Mouse (Mus musculus) MEL (cell line): ENCODE measurements around the gene Rgl1. TPM values are rescaled to one million over a fixed set of nuclear protein-coding genes. Genes with fewer than 3 reads are reported as not detected.

ENCODE experiments used
- DNase-seq: peaks from one replicate; pipeline ENCODE4 v3.0.0; 2011; ENCODE audit warnings: low read depth, low spot score
- H3K27ac ChIP-seq: 2 replicates; pipeline ENCODE4 v1.5.1; 2012; ENCODE audit warnings: low read depth, mild to moderate bottlenecking, control low read depth, low read length, moderate library complexity; ENCODE audit not compliant: control insufficient read depth
- H3K27me3 ChIP-seq, 2 experiments: fragments of 150-350 bp in 1 of 2; sonication (generic) in 1 of 2; 2 replicates each; pipeline ENCODE4 v1.6.1; 2012; ENCODE audit warnings: low read length in 2 of 2, mild to moderate bottlenecking in 2 of 2, improper control_type of control experiment in 1 of 2, moderate library complexity in 1 of 2; ENCODE audit not compliant: insufficient read depth in 2 of 2, control insufficient read depth in 1 of 2
- H3K36me3 ChIP-seq, 2 experiments: 2 replicates each; pipeline ENCODE4 v1.6.1; 2012 to 2014; ENCODE audit warnings: low read length in 2 of 2, improper control_type of control experiment in 1 of 2, inconsistent platforms in 1 of 2, mild to moderate bottlenecking in 1 of 2; ENCODE audit not compliant: insufficient read depth in 2 of 2, control insufficient read depth in 1 of 2
- H3K4me1 ChIP-seq, 2 experiments: fragments of 150-350 bp in 1 of 2; sonication (generic) in 1 of 2; 2 replicates each; pipeline ENCODE4 v1.6.1; 2012; ENCODE audit warnings: low read length in 2 of 2, improper control_type of control experiment in 1 of 2, mild to moderate bottlenecking in 1 of 2; ENCODE audit not compliant: insufficient read depth in 2 of 2, control insufficient read depth in 1 of 2
- H3K4me3 ChIP-seq, 2 experiments: fragments of 150-350 bp in 1 of 2; sonication (generic) in 1 of 2; 2 replicates each; pipeline ENCODE4 v1.5.1; 2012; ENCODE audit warnings: low read depth in 2 of 2, low read length in 2 of 2, mild to moderate bottlenecking in 2 of 2, moderate library complexity in 2 of 2, control low read depth in 1 of 2, improper control_type of control experiment in 1 of 2; ENCODE audit not compliant: control insufficient read depth in 1 of 2, insufficient read depth in 1 of 2
- H3K79me2 ChIP-seq: 2 replicates; pipeline ENCODE4 v1.6.1; 2012; ENCODE audit warnings: mild to moderate bottlenecking, low read length, moderate library complexity; ENCODE audit not compliant: control insufficient read depth, poor library complexity, insufficient read depth
- H3K9ac ChIP-seq: 2 replicates; pipeline ENCODE4 v1.6.1; 2012; ENCODE audit warnings: low read depth, mild to moderate bottlenecking, control low read depth, low read length, moderate library complexity; ENCODE audit not compliant: control insufficient read depth, poor library complexity, severe bottlenecking
- H3K9me3 ChIP-seq: fragments of 150-350 bp; sonication (generic); replicated peaks from 2 replicates; pipeline ENCODE4 v1.6.1; 2012; ENCODE audit warnings: mild to moderate bottlenecking, low read length, improper control_type of control experiment, moderate library complexity; ENCODE audit not compliant: insufficient read depth
- BHLHE40 ChIP-seq: IDR thresholded peaks from 2 replicates; pipeline ENCODE4 v1.6.1; 2012; ENCODE audit warnings: low read depth, mild to moderate bottlenecking, inconsistent platforms, low read length, improper control_type of control experiment, borderline replicate concordance
- CHD2 ChIP-seq: IDR thresholded peaks from 2 replicates; pipeline ENCODE4 v1.6.1; 2011; ENCODE audit warnings: low read length, improper control_type of control experiment
- CTCF ChIP-seq, 3 experiments: IDR thresholded peaks in 2 of 3; conservative IDR thresholded peaks in 1 of 3; 2 replicates each; pipeline ENCODE4 v1.5.1; 2011 to 2012; ENCODE audit warnings: low read length in 3 of 3, low read depth in 2 of 3, mild to moderate bottlenecking in 2 of 3, improper control_type of control experiment in 1 of 3, inconsistent platforms in 1 of 3, mixed read lengths in 1 of 3, moderate library complexity in 1 of 3; ENCODE audit not compliant: control insufficient read depth in 1 of 3, insufficient read depth in 1 of 3, poor library complexity in 1 of 3, severe bottlenecking in 1 of 3
- E2F4 ChIP-seq: IDR thresholded peaks from 2 replicates; pipeline ENCODE4 v1.6.1; 2011; ENCODE audit warnings: low read depth, low read length, improper control_type of control experiment, borderline replicate concordance
- ELF1 ChIP-seq: IDR thresholded peaks from 2 replicates; pipeline ENCODE4 v1.6.1; 2014; ENCODE audit warnings: low read depth, mild to moderate bottlenecking, inconsistent platforms, low read length, improper control_type of control experiment, moderate library complexity
- EP300 ChIP-seq, 2 experiments: IDR thresholded peaks; 2 replicates each; pipeline ENCODE4 v1.6.1; 2011; ENCODE audit warnings: improper control_type of control experiment in 2 of 2, low read length in 2 of 2, low read depth in 1 of 2, mild to moderate bottlenecking in 1 of 2
- ETS1 ChIP-seq: IDR thresholded peaks from 2 replicates; pipeline ENCODE4 v1.6.1; 2012; ENCODE audit warnings: low read depth, mild to moderate bottlenecking, inconsistent platforms, low read length, improper control_type of control experiment, moderate library complexity
- GATA1 ChIP-seq: IDR thresholded peaks from 2 replicates; pipeline ENCODE4 v1.6.1; 2011; ENCODE audit warnings: low read depth, low read length, improper control_type of control experiment
- HCFC1 ChIP-seq: IDR thresholded peaks from 2 replicates; pipeline ENCODE4 v1.6.1; 2012; ENCODE audit warnings: low read depth, mild to moderate bottlenecking, inconsistent platforms, low read length, improper control_type of control experiment, moderate library complexity
- JUND ChIP-seq: IDR thresholded peaks from 2 replicates; pipeline ENCODE4 v1.6.1; 2011; ENCODE audit warnings: low read depth, mild to moderate bottlenecking, improper control_type of control experiment, low read length
- KAT2A ChIP-seq: conservative IDR thresholded peaks from 2 replicates; pipeline ENCODE4 v1.6.1; 2012; ENCODE audit warnings: low read depth, low read length, improper control_type of control experiment, inconsistent platforms
- MAFK ChIP-seq: IDR thresholded peaks from 2 replicates; pipeline ENCODE4 v1.6.1; 2011; ENCODE audit warnings: low read depth, mild to moderate bottlenecking, low read length, improper control_type of control experiment, borderline replicate concordance
- MAX ChIP-seq: IDR thresholded peaks from 2 replicates; pipeline ENCODE4 v1.6.1; 2011; ENCODE audit warnings: low read length, improper control_type of control experiment
- MAZ ChIP-seq: IDR thresholded peaks from 2 replicates; pipeline ENCODE4 v1.6.1; 2012; ENCODE audit warnings: low read depth, mild to moderate bottlenecking, inconsistent platforms, low read length, improper control_type of control experiment
- MEF2A ChIP-seq: IDR thresholded peaks from 2 replicates; pipeline ENCODE4 v1.6.1; 2014; ENCODE audit warnings: low read depth, mild to moderate bottlenecking, inconsistent platforms, low read length, improper control_type of control experiment; ENCODE audit not compliant: poor library complexity, insufficient replicate concordance, severe bottlenecking; ENCODE audit errors: extremely low read depth
- MXI1 ChIP-seq: IDR thresholded peaks from 2 replicates; pipeline ENCODE4 v1.6.1; 2011; ENCODE audit warnings: mild to moderate bottlenecking, low read depth, low read length, improper control_type of control experiment
- MYB ChIP-seq: IDR thresholded peaks from 2 replicates; pipeline ENCODE4 v1.6.1; 2011; ENCODE audit warnings: mild to moderate bottlenecking, low read depth, low read length, improper control_type of control experiment
- MYC ChIP-seq: IDR thresholded peaks from 2 replicates; pipeline ENCODE4 v1.6.1; 2011; ENCODE audit warnings: low read depth, mild to moderate bottlenecking, low read length, improper control_type of control experiment, moderate library complexity
- POLR2AphosphoS5 ChIP-seq: IDR thresholded peaks from 2 replicates; pipeline ENCODE4 v1.6.1; 2012; ENCODE audit warnings: low read depth, borderline replicate concordance, mild to moderate bottlenecking, inconsistent platforms, low read length, moderate library complexity, mixed read lengths
- RAD21 ChIP-seq: IDR thresholded peaks from 2 replicates; pipeline ENCODE4 v1.6.1; 2011; ENCODE audit warnings: mild to moderate bottlenecking, low read depth, low read length, improper control_type of control experiment
- RCOR1 ChIP-seq: IDR thresholded peaks from 2 replicates; pipeline ENCODE4 v1.6.1; 2012; ENCODE audit warnings: low read depth, mild to moderate bottlenecking, inconsistent platforms, low read length, improper control_type of control experiment
- SMC3 ChIP-seq: IDR thresholded peaks from 2 replicates; pipeline ENCODE4 v1.6.1; 2011; ENCODE audit warnings: low read depth, low read length, improper control_type of control experiment
- TCF12 ChIP-seq: IDR thresholded peaks from 2 replicates; pipeline ENCODE4 v1.6.1; 2014; ENCODE audit warnings: low read depth, mild to moderate bottlenecking, inconsistent platforms, low read length, improper control_type of control experiment, moderate library complexity
- UBTF ChIP-seq: IDR thresholded peaks from 2 replicates; pipeline ENCODE4 v1.6.1; 2012; ENCODE audit warnings: low read depth, mild to moderate bottlenecking, inconsistent platforms, low read length, improper control_type of control experiment, moderate library complexity, borderline replicate concordance; ENCODE audit not compliant: insufficient read depth
- USF2 ChIP-seq, 2 experiments: IDR thresholded peaks; 2 replicates each; pipeline ENCODE4 v1.6.1; 2011 to 2012; ENCODE audit warnings: improper control_type of control experiment in 2 of 2, low read length in 2 of 2, borderline replicate concordance in 1 of 2, inconsistent platforms in 1 of 2, low read depth in 1 of 2, mild to moderate bottlenecking in 1 of 2; ENCODE audit not compliant: insufficient read depth in 1 of 2
- ZC3H11A ChIP-seq: IDR thresholded peaks from 2 replicates; pipeline ENCODE4 v1.6.1; 2012; ENCODE audit warnings: low read depth, mild to moderate bottlenecking, inconsistent platforms, low read length, improper control_type of control experiment
- ZKSCAN1 ChIP-seq: IDR thresholded peaks from 2 replicates; pipeline ENCODE4 v1.6.1; 2012; ENCODE audit warnings: low read depth, mild to moderate bottlenecking, inconsistent platforms, low read length, improper control_type of control experiment, moderate library complexity
- ZMIZ1 ChIP-seq: IDR thresholded peaks from 2 replicates; pipeline ENCODE4 v1.6.1; 2012; ENCODE audit warnings: low read depth, mild to moderate bottlenecking, inconsistent platforms, low read length, improper control_type of control experiment, moderate library complexity
- ZNF384 ChIP-seq: IDR thresholded peaks from 2 replicates; pipeline ENCODE4 v1.6.1; 2012; ENCODE audit warnings: low read depth, mild to moderate bottlenecking, inconsistent platforms, low read length, improper control_type of control experiment
- polyA plus RNA-seq, 2 experiments: library from polyadenylated mRNA; stranded (reverse) in 1 of 2; unstranded in 1 of 2; fragments of >175 nt in 1 of 2; fragments of >200 nt in 1 of 2; gene quantifications; 2 replicates each; pipeline versions ENCODE4 v1.2.1 to v1.2.4; 2012; ENCODE audit warnings: low replicate concordance in 2 of 2, low read depth in 1 of 2; ENCODE audit not compliant: insufficient read length in 2 of 2, insufficient read depth in 1 of 2, missing spikeins in 1 of 2
- total RNA-seq: library from RNA; depleted of rRNA; stranded (reverse); fragments of 300-350 nt; gene quantifications from 2 replicates; pipeline ENCODE4 v1.2.3, GENCODE M21; 2012

Rgl1 gene
- total and polyA plus RNA-seq, 3 experiments: 0.12 to 0.39 TPM; not detected in 1

DNA sequence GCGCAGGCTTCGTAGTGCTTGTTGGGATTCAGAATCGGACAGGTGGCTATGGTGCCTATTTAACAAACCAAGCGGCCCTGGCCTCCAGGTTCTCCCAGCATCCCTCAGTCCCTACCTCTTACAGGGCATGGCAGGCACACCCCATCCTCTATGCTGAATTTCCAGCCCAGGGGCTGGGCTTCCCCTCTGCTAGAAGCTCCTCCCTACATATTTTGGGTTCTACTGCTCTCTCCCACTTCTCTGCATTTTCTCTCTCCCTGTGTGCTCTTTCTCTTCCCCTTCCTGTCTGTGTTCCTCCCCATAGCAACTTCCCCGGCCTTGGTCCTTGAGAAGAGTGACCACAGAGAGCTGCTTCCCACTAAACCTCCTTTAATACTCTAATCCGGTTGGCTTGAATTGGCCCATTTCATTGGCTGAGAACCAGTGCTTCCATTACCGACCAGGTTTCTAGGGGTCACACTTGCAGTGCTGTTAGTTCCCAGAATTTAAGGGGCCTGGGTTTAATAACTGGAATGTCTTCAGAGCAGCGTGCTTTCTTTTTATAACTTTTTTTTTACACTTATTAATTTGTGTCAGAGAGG is 30.6 kb upstream of the Rgl1 start:
- Histone ChIP-seq H3K4me1 (peaks cover 26 to 59% of the 10 kb centered on the region in 2 experiments), H3K27ac (peak overlapping the region; percentile 11), H3K36me3 (peaks cover 0 to 38% of the 10 kb centered on the region in 2 experiments; a peak in 2 of 4 replicates), H3K9me3 (no peaks in the 10 kb centered on the region), H3K9ac (no peak overlapping the region), H3K79me2 (no peaks in the 10 kb centered on the region), H3K4me3 (no peak overlapping the region), H3K27me3 (no peaks in the 10 kb centered on the region)
- no peak for DNase-seq
- no peak for TF ChIP-seq HCFC1
- TF ChIP-seq POLR2AphosphoS5: no peak
- no peak for TF ChIP-seq CHD2
- TF ChIP-seq MAZ: no peak
- TF ChIP-seq ZKSCAN1: no peak
- TF ChIP-seq MAFK: no peak
- no peak for TF ChIP-seq MXI1
- no peak for TF ChIP-seq EP300 (IDR thresholded peaks at IDR 0.05; ENCODE audit: low read depth in 1 of 2, low read length in 2 of 2)
- TF ChIP-seq KAT2A: no peak
- TF ChIP-seq UBTF: no peak
- TF ChIP-seq MAX: no peak
- TF ChIP-seq E2F4: no peak
- no peak for TF ChIP-seq TCF12
- TF ChIP-seq GATA1: no peak

DNA sequence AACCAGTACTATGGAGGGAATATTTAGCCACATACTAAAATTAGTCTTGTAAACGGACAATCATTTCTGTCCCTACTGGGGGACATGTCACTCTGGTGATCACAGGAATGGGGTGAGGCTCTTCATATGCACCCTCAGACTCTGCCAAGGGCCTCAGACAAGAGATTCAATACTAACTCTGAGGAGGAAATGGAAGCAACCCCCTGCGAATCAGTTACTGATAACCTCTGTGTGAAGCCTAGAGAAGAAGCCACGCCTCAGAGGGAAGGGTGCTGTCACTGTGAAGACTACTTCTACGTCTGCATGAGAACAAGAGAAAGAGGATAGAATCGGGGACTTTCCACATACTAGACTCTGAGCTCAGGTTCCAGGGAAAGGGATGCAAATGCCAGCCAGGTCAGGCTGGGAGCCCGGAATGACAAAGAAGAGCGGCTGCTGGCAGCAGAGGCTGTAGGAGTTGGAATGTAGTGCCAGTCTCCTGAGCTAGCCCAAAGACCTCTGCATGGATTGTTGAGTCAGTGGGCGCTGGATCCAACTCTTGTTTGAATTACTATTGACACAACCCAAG is 29.6 kb upstream of the Rgl1 start:
- Histone ChIP-seq H3K27ac (peak overlapping the region; percentile 73), H3K4me3 (peak overlapping the region; percentile 13 to 21; a peak in 2 of 4 replicates), H3K36me3 (peaks cover 0 to 36% of the 10 kb centered on the region in 2 experiments; a peak in 2 of 4 replicates), H3K9ac (peak overlapping the region; percentile 58), H3K79me2 (no peaks in the 10 kb centered on the region), H3K9me3 (no peaks in the 10 kb centered on the region), H3K27me3 (no peaks in the 10 kb centered on the region), H3K4me1 (peaks cover 26 to 61% of the 10 kb centered on the region in 2 experiments)
- DNase-seq: peak; percentile 88
- TF ChIP-seq CHD2 (no peak), CTCF (IDR thresholded peaks at IDR 0.05 in 2 of 3, conservative IDR thresholded peaks at IDR 0.05 in 1 of 3; ENCODE audit: control insufficient read depth in 1 of 3, insufficient read depth in 1 of 3, low read depth in 2 of 3, low read length in 3 of 3, poor library complexity in 1 of 3, severe bottlenecking in 1 of 3) (no peak), ZKSCAN1 (no peak), ELF1 (0 out of 2 replicates have a peak, but pooled peaks have one; percentile 35), TCF12 (peak; percentile 48; the same call in 1 of the 2 replicates), USF2 (IDR thresholded peaks at IDR 0.05; ENCODE audit: borderline replicate concordance in 1 of 2, insufficient read depth in 1 of 2, low read depth in 1 of 2, low read length in 2 of 2) (no peak), RAD21 (no peak), HCFC1 (peak; percentile 52; the same call in 1 of the 2 replicates), ZNF384 (no peak), EP300 (IDR thresholded peaks at IDR 0.05; ENCODE audit: low read depth in 1 of 2, low read length in 2 of 2) (peak; percentile 59 to 70), MYB (no peak), E2F4 (no peak), ETS1 (peak; percentile 33; the same call in 1 of the 2 replicates), MYC (0 out of 2 replicates have a peak, but pooled peaks have one; percentile 38), RCOR1 (peak; percentile 47), SMC3 (no peak), ZC3H11A (no peak), MEF2A (no peak), JUND (no peak), ZMIZ1 (0 out of 2 replicates have a peak, but pooled peaks have one; percentile 24), BHLHE40 (no peak)
